Mouse (Mus musculus) heart, adult 9 months (tissue): ENCODE measurements around the gene Fshr.

Experiments used
- DNase-seq, 2 experiments: peaks; one replicate each; pipeline ENCODE4 v3.0.0; 2022; ENCODE audit warnings: low spot score in 2 of 2

The Fshr gene

GRCm38 (mm10) chr17:89034627-89035026 lies 165.8 kb downstream of the Fshr start:
- DNase-seq = no peak

- no peak for DNase-seq
Observed at GRCm38 (mm10) chr17:89032981-89033380, 167.5 kb downstream of the Fshr start.

GRCm38 (mm10) chr17:89019518-89019917 lies 181.0 kb downstream of the Fshr start:
- no peak for DNase-seq

- DNase-seq = no peak
Observed at GRCm38 (mm10) chr17:89017002-89017401, 183.5 kb downstream of the Fshr start.

GRCm38 (mm10) chr17:89013691-89014090 lies 186.8 kb downstream of the Fshr start:
- no peak for DNase-seq

DNA sequence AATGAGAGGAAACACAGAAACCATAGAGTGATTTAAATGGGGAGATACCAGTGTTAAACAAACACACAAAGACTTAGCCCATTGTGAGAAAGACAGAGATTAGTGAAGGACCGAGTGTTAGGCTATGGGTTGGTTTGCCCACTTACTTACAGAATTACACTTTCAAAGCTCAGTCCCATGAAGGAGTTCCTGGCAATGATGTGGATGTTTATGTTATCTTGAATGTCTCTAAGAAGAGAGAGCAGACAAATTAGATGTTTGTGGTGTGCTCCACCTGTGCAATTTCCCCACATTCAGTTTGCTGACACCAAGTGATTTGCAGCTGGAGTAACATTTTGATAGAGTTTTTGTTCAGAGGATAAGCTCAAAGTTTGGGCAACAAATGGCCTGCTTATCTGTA lies 191.4 kb downstream of the Fshr start:
- no peak for DNase-seq

GRCm38 (mm10) chr17:89008680-89009079 lies 191.8 kb downstream of the Fshr start:
- no peak for DNase-seq

GRCm38 (mm10) chr17:89005959-89006358 lies 194.5 kb downstream of the Fshr start:
- no peak for DNase-seq

GRCm38 (mm10) chr17:88999907-89000306 lies 200.6 kb downstream of the Fshr start:
- DNase-seq = no peak

DNA sequence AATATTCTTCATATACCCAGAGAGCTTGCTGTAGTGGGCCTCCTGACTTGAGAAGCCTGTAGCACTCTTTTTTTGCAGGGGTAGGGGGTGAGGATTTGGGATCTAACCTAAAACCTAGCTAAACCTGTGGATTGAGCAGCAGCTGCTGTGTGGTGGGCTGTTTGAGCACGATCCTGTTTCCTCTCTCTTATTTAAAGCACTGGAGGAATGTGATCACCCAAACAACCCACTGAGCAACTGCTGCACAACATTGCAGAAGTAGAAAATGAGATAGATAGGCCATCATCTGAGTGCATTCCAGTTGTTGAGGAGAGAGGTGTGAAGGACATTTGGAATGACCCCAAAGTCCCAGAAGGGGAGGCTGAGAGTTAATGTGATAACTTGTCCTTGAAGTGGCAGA lies 202.2 kb downstream of the Fshr start:
- no peak for DNase-seq

DNA sequence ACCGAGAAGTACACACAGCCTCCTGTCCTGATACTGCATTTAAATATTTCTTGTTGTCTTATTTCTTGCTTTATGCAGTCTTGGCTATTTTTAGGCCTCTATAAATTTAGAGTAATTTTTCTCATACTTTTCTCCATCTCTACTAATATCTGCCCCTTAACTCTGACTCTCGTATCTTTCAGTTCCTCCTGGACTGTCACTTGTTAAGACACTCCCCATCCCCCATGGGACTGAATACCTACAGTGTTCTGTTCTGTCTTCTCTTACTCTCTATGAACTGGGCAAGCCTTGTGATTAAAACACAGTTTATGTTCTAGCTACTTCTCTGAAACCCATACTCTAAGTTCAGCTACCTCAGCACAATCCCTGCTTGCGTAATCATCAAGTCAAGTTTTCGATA lies 209.2 kb downstream of the Fshr start:
- DNase-seq = no peak

- DNase-seq = no peak
Observed at GRCm38 (mm10) chr17:88980708-88981355, 219.6 kb downstream of the Fshr start.

GRCm38 (mm10) chr17:88974538-88974937 lies 225.9 kb downstream of the Fshr start:
- no peak for DNase-seq

DNA sequence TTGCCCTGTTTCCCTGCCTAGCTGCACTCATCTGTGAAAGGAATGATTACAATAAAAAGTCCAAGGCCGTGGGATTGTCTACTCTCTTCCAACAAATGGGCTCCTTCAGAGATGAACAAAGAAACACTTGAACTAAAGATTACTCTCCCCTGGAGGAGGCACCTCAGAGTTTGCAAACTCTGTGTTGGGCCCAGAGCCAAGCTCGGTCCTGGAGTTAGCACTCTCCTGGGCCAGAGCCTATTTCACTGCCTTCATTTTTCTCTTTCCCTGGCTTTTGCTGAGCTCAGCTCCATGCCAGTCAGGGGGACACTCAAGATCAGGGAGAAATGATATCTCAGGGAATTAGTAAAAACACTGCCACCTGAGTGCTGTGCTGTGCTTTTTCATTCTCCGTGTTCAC lies 234.4 kb downstream of the Fshr start:
- no peak for DNase-seq

GRCm38 (mm10) chr17:88954011-88954410 lies 246.5 kb downstream of the Fshr start:
- DNase-seq = peak in 1 of 2 experiments; percentile 0

DNA sequence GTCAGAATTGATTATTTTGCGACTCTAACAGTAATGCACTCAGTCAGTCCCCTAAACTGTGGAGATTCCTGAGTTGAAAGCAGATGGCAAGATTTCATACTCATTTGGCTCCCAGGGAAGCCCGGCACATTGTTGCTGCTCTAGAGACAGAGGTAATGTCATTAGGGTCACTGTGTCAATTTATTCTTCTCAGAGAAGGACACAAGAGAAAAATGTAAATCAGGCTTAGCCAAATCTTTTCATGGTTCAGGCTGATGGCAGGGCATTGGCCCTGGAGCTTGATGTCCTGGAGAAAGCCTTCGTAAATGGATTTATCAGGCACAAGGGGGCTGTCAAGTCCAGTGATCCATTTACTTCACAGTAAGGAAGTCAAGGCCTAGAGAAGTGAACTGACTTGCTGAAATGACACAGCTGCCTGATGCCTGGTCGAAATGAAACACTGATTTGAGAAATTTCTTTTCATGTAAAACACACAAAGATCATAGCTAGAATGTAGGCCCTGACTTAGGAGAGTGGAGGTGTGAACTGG lies 262.3 kb downstream of the Fshr start:
- DNase-seq = no peak

- no peak for DNase-seq
Observed at GRCm38 (mm10) chr17:88937341-88938152, 262.9 kb downstream of the Fshr start.

GRCm38 (mm10) chr17:88936941-88937340 lies 263.5 kb downstream of the Fshr start:
- no peak for DNase-seq
